Mouse (Mus musculus) embryo, embryonic 9.5 days (tissue): ENCODE data around the gene Ccr1l1.

Experiments used
- DNase-seq: peaks from one replicate; pipeline ENCODE4 v3.0.0-alpha.2; 2017; ENCODE audit errors: extremely low spot score

Ccr1l1 gene

DNA sequence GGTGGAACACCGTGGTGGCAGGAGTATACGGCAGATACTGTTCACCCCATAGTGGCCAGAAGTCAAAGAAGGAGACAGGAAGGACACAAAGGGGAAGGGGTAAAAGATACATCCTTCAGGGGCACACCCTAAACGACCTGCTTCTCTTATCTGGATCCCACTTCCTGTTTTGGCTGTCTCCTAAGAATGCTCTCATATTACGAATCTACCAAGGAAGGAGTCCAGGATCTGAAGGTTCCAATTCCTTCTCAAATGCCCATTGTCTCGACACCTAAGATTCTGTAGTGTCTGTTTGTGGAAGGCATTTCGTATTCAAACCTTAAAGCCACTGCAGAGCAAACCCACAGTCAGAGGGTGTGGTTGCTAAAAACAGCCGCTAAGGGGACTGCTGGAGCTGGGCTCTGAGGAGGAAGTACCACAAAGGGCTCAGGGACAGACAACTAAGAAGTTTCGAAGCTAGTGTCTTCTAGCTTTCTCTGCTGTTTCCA lies 49.4 kb downstream of the Ccr1l1 start:
- peak; percentile 11 for DNase-seq

DNA sequence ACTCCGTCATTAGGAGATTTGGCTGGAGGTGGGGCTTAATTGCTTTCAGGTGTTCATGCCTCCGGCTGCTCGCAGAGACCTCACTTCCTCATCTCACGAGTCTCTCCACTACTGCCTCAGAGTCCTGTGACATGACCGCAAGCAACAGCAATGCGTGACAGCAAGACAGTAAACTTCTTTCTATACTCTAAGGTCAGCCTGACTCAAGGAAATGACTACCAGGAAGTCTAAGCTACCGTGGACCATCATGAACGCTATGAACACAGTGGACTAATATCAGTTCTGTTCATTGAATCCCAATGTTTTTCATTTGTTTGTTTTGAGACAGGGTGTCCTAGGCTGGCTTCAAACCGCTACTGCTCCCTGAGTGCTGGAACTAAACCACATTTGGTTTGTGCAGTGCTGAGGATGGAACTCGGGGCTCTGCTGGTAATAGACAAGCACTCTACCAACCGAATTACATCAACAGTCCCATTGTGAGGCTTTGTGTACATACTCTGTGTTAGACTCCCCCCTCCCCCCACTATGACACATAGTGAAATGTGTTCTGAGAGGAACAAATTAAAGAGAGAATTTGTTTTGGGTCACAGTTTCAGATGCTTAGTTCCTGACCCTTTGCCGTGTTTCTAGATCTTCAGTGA lies 50.0 kb downstream of the Ccr1l1 start:
- DNase-seq: no peak

DNA sequence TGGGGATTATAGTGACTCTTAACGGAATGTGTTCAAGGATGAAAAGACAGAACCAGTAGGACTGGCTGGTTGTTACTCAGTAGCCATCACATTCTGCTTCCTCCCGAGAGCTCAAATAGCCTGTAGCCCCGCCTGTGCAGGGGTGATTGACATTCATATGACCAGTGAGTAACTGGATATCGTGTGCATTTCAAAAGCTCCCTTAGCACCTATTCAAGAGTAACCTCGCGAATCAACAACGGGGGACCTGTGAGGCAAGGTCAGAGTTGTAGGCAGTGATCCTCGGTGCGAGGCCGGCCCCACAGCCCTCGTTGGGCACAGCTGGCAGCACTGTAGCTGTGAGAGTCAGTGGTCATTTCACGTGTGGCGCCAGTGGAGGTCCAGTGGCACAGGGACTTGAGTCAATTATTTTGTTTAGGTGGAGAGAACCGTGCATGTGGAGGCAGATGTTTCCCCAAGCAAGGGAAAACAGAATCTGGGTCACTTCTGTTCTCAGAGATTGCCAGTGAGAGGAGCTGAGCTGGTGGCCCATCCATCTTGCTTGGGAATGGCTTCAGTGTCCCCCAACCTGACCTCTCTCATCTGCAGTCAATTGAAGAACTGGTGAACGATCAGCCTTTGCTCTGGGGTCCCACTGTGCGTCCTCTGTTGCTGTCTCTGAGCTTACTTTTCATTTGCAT lies 50.8 kb downstream of the Ccr1l1 start:
- DNase-seq: no peak
